Mouse (Mus musculus) testis, adult 2 months (tissue): ENCODE results near the gene Strn.

ENCODE experiments used
- CTCF ChIP-seq: fragments of 200-500 bp; IDR thresholded peaks from 2 replicates; pipeline ENCODE4 v1.5.1; 2012; ENCODE audit warnings: low read depth, mild to moderate bottlenecking, inconsistent platforms, low read length, moderate library complexity; ENCODE audit not compliant: control insufficient read depth, insufficient read depth, insufficient replicate concordance
- POLR2A ChIP-seq: fragments of 200-500 bp; IDR thresholded peaks from 2 replicates; pipeline ENCODE4 v1.6.1; 2012; ENCODE audit warnings: low read depth, mild to moderate bottlenecking, inconsistent platforms, low read length, moderate library complexity; ENCODE audit not compliant: control insufficient read depth

DNA sequence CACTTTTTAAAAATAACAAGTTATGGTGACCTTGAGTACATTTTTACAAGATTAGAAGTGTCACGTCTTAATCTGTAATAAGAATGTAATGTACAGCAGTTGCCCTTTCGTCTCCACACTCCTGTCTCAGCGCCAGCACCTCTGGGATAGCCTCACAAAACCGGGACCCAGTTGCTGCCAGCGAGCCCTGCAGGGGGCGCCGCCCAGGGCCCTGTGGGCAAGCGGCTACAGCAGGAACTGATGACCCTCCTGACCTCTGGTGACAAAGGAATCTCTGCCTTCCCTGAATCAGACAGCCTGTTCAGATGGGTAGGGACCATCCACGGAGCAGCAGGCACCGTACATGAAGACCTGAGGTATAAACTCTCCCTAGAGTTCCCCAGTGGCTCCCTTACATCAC lies 15.1 kb upstream of the Strn start:
- TF ChIP-seq CTCF = no peak; the same call in 1 of the 2 replicates
- no peak for TF ChIP-seq POLR2A
